Mouse (Mus musculus): ENCODE results near the gene Gcnt4.

Gene Gcnt4

DNA sequence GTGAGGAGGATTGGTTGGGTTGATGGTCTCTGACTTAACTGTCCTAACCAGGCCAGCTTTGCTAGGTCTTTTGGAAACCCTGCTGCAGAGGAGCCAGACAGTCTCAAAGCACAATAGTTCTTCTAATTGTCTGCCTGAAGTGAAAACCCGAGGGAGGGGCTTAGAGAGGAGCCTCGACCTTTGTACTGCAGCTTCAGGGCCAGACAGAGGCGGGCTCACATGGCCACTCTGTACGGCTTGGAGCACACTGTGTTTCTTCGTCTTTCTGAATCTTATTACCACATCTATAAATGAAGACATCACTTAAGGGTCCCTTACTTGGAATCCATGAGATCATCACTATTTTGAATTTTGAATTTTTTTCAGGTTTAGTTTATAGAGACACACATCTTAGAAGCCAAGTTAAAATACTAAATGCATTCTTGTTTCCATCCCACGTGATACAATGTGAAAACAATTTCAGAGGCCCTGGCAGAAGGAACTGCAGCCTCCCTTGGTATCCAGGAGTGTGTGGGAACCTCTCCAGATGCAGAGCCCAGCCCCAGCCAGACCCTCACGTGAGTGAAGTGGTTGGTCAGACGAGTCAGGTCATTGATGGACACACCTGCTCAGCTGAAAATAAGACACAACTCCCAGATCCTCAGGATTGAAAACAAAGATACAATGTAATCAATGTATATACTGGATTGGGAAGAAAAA lies 69.0 kb downstream of the Gcnt4 start:
- no peak for DNase-seq (ENCODE audit: low spot score)

DNA sequence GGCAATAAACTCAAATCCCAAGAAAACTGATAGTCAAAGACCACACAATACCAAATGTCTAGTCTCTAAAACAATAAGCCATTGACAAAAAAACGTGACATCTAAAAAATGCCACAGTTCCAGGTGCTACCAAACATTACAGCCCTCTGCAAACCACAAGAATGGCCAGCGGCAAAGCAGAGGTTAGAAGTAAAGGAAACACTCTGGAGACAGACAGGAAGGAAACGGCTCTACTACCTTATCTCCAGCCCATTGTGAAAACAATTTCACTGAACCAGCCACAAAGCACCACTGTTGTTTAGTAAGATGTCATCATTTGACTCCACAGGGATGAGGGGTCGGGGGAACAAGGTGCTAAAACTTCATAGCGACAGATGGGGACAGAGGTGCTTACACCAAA lies 70.8 kb downstream of the Gcnt4 start:
- DNase-seq (ENCODE audit: low spot score), result no peak

DNA sequence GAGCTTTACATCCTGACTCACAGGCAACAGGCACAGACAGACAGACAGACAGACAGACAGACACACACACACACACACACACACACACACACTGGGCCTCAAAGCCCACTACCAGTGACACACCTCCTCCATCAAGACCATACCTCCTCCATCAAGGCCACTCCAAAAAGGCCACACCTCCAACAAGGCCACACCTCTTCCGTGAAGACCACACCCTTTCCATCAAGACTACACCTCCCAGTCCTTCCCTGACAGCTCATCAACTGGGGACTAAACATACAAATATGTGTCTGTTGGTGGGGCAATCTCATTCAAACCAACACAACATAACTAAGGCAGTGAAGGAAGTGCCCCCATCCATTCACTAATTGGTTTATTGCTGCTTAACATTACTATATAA lies 72.6 kb downstream of the Gcnt4 start:
- no peak for DNase-seq (ENCODE audit: low spot score)
